Mouse (Mus musculus): ENCODE data around the gene Sf3a2. TPM values are rescaled to one million over a fixed set of nuclear protein-coding genes. Genes with fewer than 3 reads are reported as not detected.

Gene Sf3a2
- polyA plus RNA-seq, 1 experiment = 94.6 TPM

DNA sequence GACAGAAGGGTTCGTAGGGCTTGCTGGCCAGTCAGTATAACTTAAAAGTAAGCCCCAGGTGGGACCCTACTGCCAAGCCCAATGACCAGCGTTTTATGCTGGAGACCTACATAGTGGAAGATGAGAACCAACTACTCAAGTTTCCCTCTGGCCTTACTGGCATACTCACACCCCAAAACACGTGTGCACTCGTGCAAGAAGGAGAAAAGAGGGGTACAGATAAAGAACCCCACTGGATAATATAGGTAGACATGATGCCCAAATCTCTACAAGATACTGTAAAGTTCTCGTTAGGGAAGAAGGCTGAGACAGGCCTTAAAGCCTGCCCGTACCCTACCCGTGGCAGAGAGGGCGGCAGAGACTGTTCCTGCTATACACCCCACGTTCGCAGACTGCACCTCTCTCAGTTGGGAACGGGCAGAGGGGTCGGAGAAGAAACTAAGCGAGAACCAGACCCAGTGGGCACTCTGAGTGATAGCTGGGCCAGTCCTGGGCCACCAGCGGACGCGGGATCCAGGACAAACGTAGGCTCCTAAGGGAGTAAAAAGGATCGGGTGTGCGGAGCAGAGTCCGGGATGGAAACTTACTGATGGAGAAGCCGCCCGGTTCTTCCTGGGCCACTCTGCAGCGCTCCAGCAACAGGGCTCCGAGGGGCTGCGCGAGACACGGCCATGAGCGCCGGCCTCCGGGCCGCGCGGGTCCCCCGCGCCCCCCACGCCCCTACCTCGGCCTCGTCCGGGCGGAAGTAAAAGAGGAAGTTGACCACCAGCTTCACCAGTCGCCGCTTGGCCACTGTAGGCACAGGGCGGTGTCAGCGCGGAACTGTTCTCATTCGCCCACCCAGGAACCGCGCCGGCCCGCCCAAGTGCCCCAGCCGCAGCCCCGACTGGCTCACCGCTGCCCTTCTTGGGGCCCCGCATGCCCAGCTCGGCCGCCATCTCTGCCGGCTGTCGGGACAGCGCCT, 530 bp upstream of the Sf3a2 start:
- H3K4me1 ChIP-seq (replicated peaks; ENCODE audit: control insufficient read depth, insufficient read depth, low read length) = peaks cover 32% of the 10 kb centered on the region
- no peaks in the 10 kb centered on the region for H3K27me3 ChIP-seq (ENCODE audit: control insufficient read depth, insufficient read depth, low read length)
- TF ChIP-seq CTCF (IDR thresholded peaks at IDR 0.05; ENCODE audit: borderline replicate concordance, control insufficient read depth, extremely low read depth, insufficient read depth, low read length, poor library complexity) (no peak; the same call in 1 of the 2 replicates), POLR2A (IDR thresholded peaks at IDR 0.05; ENCODE audit: control insufficient read depth, extremely low read depth, insufficient read depth, low read length, poor library complexity) (no peak)
- WGBS = 1% methylated on average over 59 of the region's 59 CpGs
- peaks cover 9% of the 10 kb centered on the region; the same call in 1 of the 2 replicates for H3K36me3 ChIP-seq (ENCODE audit: control insufficient read depth, insufficient read depth, low read length)
- H3K4me3 ChIP-seq (ENCODE audit: control insufficient read depth, insufficient read depth, low read length) = peak overlapping the region; percentile 60
- H3K27ac ChIP-seq (ENCODE audit: control insufficient read depth, insufficient read depth, low read length) = peak overlapping the region; percentile 39
- DNase-seq = peak; percentile 31

DNA sequence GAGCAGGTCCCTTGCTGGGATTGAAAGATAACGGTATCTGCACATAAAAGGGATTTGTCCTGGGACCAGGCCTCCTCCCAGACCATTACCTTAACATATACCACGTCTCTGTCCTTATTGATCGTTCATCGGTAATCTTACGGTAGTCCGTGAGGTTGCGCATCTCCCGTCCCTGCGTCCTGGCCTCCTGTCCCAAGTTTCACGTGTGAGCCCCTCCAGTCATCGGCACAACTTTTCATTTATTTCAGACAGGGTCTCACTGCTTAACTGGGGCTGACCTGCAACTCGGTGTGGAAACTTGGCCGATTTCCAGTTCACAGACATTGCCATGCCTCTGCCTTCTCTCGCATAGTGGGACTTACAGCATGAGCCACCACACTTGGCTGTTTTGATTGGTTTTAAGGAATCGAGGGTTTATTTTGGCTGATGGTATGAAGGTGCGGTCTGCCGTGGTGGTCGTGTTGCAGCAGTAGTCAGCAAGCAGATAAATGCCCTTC, 1.1 kb downstream of the Sf3a2 start:
- Histone ChIP-seq H3K4me1 (replicated peaks; ENCODE audit: control insufficient read depth, insufficient read depth, low read length) (peaks cover 18% of the 10 kb centered on the region), H3K27ac (ENCODE audit: control insufficient read depth, insufficient read depth, low read length) (no peak overlapping the region), H3K36me3 (ENCODE audit: control insufficient read depth, insufficient read depth, low read length) (peaks cover 22% of the 10 kb centered on the region), H3K4me3 (ENCODE audit: control insufficient read depth, insufficient read depth, low read length) (peak overlapping the region; percentile 60), H3K27me3 (ENCODE audit: control insufficient read depth, insufficient read depth, low read length) (no peaks in the 10 kb centered on the region)
- TF ChIP-seq POLR2A (IDR thresholded peaks at IDR 0.05; ENCODE audit: control insufficient read depth, extremely low read depth, insufficient read depth, low read length, poor library complexity) (no peak), CTCF (IDR thresholded peaks at IDR 0.05; ENCODE audit: borderline replicate concordance, control insufficient read depth, extremely low read depth, insufficient read depth, low read length, poor library complexity) (no peak)
- DNase-seq = no peak
- 2% methylated on average over 18 of the region's 18 CpGs for WGBS

DNA sequence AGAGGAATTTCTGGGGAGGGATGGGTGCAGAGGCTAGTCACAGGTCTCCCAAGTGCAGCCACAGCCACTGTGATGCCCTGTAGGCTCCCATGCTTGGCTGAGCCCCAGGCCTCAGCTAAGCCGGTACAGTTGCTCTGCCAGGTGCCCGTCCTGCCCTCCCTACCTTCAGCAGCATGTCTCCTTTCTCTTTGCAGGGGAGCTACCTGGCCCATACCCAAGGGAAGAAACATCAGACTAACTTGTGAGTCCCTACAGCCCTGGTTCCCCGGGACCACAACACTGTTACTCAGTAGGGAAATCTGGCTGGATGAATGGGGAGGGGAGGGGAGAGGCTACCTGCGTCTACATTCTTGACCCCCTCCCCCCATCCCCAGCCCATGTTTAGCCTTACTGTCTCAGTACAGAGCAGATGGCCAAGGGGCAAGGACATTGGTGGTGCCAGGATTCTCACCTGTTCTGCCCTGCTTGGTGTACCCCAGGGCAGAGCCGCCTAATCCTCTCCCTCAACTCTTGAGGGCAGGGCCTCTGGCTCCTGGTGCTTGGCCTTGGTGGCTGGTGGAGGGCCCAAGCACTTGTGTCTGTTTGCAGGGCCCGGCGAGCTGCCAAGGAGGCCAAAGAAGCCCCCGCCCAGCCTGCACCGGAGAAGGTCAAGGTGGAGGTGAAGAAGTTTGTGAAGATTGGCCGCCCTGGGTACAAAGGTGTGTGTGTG, 4.4 kb downstream of the Sf3a2 start:
- 95% methylated on average over 10 of the region's 10 CpGs for WGBS
- TF ChIP-seq CTCF (IDR thresholded peaks at IDR 0.05; ENCODE audit: borderline replicate concordance, control insufficient read depth, extremely low read depth, insufficient read depth, low read length, poor library complexity) (no peak), POLR2A (IDR thresholded peaks at IDR 0.05; ENCODE audit: control insufficient read depth, extremely low read depth, insufficient read depth, low read length, poor library complexity) (no peak)
- Histone ChIP-seq H3K36me3 (ENCODE audit: control insufficient read depth, insufficient read depth, low read length) (peaks cover 23% of the 10 kb centered on the region), H3K27ac (ENCODE audit: control insufficient read depth, insufficient read depth, low read length) (no peak overlapping the region), H3K4me1 (replicated peaks; ENCODE audit: control insufficient read depth, insufficient read depth, low read length) (peaks cover 22% of the 10 kb centered on the region), H3K4me3 (ENCODE audit: control insufficient read depth, insufficient read depth, low read length) (no peak overlapping the region), H3K27me3 (ENCODE audit: control insufficient read depth, insufficient read depth, low read length) (no peaks in the 10 kb centered on the region; the same call in 1 of the 2 replicates)
- DNase-seq = no peak

DNA sequence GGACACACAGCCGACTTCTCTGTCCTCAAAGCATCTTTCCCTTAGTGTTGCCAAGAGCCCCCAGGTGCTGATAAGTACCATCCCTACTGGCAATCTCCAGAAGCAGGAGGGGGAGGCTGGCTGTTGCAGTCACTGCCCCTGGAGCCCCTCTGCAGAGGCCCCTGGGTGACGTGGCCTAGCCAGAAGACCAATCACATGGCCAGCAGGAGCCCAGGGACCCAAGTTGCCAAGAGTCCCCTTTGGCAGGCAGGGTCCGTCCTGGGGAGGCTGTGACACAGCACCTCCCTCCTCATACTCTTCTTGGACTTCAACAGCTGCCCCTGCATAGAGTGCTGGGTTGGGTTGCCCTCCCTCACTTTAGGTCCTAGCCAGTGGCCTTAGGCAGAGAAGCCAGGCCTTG, 5.0 kb downstream of the Sf3a2 start:
- Histone ChIP-seq H3K36me3 (ENCODE audit: control insufficient read depth, insufficient read depth, low read length) (peaks cover 23% of the 10 kb centered on the region), H3K4me1 (replicated peaks; ENCODE audit: control insufficient read depth, insufficient read depth, low read length) (peaks cover 22% of the 10 kb centered on the region), H3K27me3 (ENCODE audit: control insufficient read depth, insufficient read depth, low read length) (no peaks in the 10 kb centered on the region; the same call in 1 of the 2 replicates), H3K4me3 (ENCODE audit: control insufficient read depth, insufficient read depth, low read length) (no peak overlapping the region), H3K27ac (ENCODE audit: control insufficient read depth, insufficient read depth, low read length) (no peak overlapping the region)
- 96% methylated on average over 3 of the region's 3 CpGs for WGBS
- no peak for TF ChIP-seq CTCF (IDR thresholded peaks at IDR 0.05; ENCODE audit: borderline replicate concordance, control insufficient read depth, extremely low read depth, insufficient read depth, low read length, poor library complexity)
- TF ChIP-seq POLR2A (IDR thresholded peaks at IDR 0.05; ENCODE audit: control insufficient read depth, extremely low read depth, insufficient read depth, low read length, poor library complexity) = no peak
- no peak for DNase-seq

GRCm38 (mm10) chr10:80804340-80804739, 6.3 kb downstream of the Sf3a2 start:
- TF ChIP-seq POLR2A (IDR thresholded peaks at IDR 0.05; ENCODE audit: control insufficient read depth, extremely low read depth, insufficient read depth, low read length, poor library complexity) = no peak
- TF ChIP-seq CTCF (IDR thresholded peaks at IDR 0.05; ENCODE audit: borderline replicate concordance, control insufficient read depth, extremely low read depth, insufficient read depth, low read length, poor library complexity) = no peak
- H3K36me3 ChIP-seq (ENCODE audit: control insufficient read depth, insufficient read depth, low read length) = peaks cover 23% of the 10 kb centered on the region
- 100% methylated on average over 2 of the region's 2 CpGs for WGBS
- H3K27ac ChIP-seq (ENCODE audit: control insufficient read depth, insufficient read depth, low read length) = no peak overlapping the region
- peaks cover 22% of the 10 kb centered on the region for H3K4me1 ChIP-seq (replicated peaks; ENCODE audit: control insufficient read depth, insufficient read depth, low read length)
- H3K4me3 ChIP-seq (ENCODE audit: control insufficient read depth, insufficient read depth, low read length) = no peak overlapping the region
- peaks cover 13% of the 10 kb centered on the region for H3K27me3 ChIP-seq (ENCODE audit: control insufficient read depth, insufficient read depth, low read length)
- no peak for DNase-seq

- no peak for TF ChIP-seq CTCF (IDR thresholded peaks at IDR 0.05; ENCODE audit: borderline replicate concordance, control insufficient read depth, extremely low read depth, insufficient read depth, low read length, poor library complexity)
- TF ChIP-seq POLR2A (IDR thresholded peaks at IDR 0.05; ENCODE audit: control insufficient read depth, extremely low read depth, insufficient read depth, low read length, poor library complexity) = no peak
- H3K27ac ChIP-seq (ENCODE audit: control insufficient read depth, insufficient read depth, low read length) = no peak within 1 kb of the TSS
- peaks cover 19% of the 10 kb centered on the region for H3K4me1 ChIP-seq (replicated peaks; ENCODE audit: control insufficient read depth, insufficient read depth, low read length)
- 91% methylated on average over 6 of the region's 6 CpGs for WGBS
- H3K36me3 ChIP-seq (ENCODE audit: control insufficient read depth, insufficient read depth, low read length) = peaks cover 23% of the 10 kb centered on the region
- H3K4me3 ChIP-seq (ENCODE audit: control insufficient read depth, insufficient read depth, low read length) = no peak within 1 kb of the TSS
- peaks cover 16% of the 10 kb centered on the region for H3K27me3 ChIP-seq (ENCODE audit: control insufficient read depth, insufficient read depth, low read length)
- no peak for DNase-seq
Measured at GRCm38 (mm10) chr10:80804916-80805315, 6.9 kb downstream of the Sf3a2 start, which contains the start of gene Amh. Gene Amh (plus strand): TSS chr10:80805243.

Data from thymus, adult 2 months (tissue).